Mouse (Mus musculus): Measurements from ENCODE around the gene Zbtb21.
"Not testable (repeated sequence)": the region's sequence is repeated elsewhere in the genome, so short reads cannot be mapped to it uniquely, and the experiment has no call there.

Gene Zbtb21

DNA sequence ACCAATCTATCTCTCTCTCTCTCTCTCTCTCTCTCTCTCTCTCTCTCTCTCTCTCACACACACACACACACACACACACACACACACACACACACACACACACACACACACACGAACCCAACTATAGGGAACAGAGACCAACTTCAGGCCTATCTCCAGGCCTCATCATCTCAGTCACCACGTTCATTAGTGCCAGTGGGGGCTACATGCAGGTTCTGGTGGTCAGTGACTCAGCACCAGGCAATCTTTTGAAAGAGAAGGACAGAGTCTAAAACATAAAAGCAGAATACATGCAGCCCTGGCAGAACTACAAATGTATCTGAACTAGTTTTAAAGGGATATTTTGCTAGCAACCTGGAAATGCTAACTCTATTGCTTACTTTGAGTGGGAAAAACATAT, 15.4 kb downstream of the Zbtb21 start:
- not testable (repeated sequence) for DNase-seq (ENCODE audit: low spot score)

- DNase-seq (ENCODE audit: low spot score), result no peak
These were observed 20.6 kb downstream of the Zbtb21 start for GRCm38 (mm10) chr16:97941844-97942243.

GRCm38 (mm10) chr16:97940471-97940973, 21.9 kb downstream of the Zbtb21 start:
- no peak for DNase-seq (ENCODE audit: low spot score)

GRCm38 (mm10) chr16:97935815-97936214, 26.6 kb downstream of the Zbtb21 start:
- DNase-seq (ENCODE audit: low spot score), result no peak

DNA sequence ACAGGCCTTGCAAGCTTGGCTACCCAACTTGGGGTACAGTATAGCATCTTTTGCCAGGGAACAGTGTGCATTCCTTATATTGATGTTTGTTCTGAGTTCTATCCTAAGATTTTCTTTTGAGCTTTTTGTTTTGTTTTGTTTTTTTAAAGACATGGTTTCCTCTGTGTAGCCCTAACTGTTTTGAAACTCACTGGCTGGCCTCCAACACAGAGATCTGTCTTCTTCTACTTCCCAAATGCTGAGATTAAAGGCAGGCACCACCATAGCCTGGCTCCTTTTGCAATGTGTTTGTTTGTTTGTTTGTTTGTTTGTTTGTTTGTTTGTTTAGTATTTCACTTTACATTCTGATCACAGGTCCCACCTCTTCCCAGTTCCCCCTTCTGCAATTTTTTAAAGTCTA, 32.2 kb downstream of the Zbtb21 start:
- DNase-seq (ENCODE audit: low spot score), result no peak

DNA sequence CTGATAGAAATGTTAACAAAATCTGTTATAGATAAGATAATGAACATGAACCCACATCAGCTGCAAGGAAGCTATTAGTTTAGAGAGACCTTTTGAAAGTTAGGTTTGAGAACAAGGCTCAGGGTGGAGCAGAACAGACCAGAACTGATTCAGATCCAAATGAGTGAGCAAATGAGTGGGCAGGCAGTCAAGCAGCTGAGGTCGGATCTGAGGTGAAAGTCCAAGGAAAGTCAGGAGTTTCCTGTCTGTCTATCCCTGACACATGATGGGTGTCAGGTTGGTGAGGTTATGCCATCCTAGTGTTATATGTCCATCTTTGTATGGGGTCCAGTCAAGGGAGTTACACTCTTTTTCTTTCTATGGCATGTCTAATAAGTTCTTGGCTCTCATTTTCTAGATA, 32.9 kb downstream of the Zbtb21 start:
- no peak for DNase-seq (ENCODE audit: low spot score)

DNA sequence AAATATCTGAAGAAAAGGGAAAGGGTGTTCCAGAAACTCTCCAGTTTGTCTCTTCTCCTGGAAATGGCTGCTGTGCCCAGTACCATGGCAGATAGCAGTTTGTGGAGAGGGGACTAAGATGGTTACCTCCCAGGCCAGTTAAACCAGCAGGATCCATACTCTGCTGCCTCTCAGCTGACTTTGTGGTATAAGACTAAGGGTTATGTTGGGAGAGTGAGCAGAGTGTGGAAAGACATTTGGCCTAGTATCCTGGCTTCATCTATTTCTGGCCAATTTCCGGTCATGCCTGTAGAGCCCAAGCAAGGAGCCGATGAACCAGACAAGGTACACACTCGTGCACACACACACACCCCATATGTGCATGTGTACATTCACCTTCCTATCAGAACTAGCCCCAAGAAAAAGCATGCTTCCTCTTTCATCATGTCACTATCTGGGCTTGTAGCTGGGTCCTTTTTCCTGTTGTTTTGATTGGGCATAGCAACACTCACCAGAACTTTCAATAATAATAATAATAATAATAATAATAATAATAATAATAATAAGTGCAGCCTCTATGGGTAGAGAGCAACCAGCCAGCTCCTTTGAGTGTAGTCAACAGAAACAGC, 35.0 kb downstream of the Zbtb21 start:
- no peak for DNase-seq (ENCODE audit: low spot score)

DNA sequence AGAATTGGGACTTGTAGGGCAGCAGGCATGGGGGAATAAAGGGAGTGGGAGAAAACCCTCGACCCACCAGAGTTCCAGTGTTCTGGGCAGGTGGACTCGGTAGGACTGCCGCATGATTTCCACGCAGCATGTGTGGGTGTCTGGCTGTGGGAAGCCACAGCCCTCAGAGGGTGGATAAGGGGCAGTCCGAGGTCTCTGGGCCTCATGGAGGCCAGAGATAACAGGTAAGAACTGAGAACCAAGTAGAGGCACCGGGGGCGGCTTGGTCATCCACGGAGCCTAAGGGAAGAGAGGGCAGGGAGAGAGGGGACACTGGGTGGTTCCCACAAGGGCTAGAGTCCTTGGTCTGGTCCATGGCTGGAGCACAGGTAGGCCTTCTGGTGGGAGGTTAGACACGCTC, 36.0 kb downstream of the Zbtb21 start:
- no peak for DNase-seq (ENCODE audit: low spot score)

GRCm38 (mm10) chr16:97925760-97926159, 36.7 kb downstream of the Zbtb21 start:
- DNase-seq (ENCODE audit: low spot score), result no peak

DNA sequence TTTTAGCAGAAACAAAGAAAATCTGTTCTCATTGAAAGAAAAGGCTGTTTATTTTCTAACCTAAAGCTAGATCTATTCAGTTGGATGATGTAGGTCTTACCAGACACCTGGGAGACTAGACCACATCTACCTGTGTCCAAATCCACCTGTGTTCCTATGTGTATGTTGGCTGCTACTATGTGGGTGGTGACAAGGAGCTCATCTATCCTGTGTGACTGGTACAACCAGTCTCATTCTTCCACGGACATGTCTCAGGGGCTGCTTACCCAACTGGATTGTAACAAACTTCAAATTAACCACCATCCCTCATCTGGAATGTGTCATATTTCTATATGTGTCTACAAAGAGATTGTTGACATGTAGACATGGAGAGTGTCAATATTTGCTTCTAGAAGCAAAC, 38.7 kb downstream of the Zbtb21 start:
- no peak for DNase-seq (ENCODE audit: low spot score)

DNA sequence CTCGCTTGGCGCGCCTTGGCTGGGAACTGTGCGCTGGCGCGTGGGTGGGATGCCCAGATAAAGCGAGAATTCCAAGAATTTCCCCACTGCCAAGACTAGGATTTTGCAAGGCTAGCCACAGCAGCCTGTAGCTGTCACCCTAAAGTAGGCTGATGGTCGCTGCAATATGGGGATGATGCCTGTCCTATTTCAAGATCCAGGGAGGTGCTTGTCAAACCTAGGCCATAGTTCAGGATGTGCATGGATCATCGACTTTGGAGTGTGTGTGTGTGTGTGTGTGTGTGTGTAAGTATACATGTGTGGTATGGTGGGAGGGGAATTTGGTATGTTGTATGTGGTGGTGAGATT, 39.7 kb downstream of the Zbtb21 start:
- DNase-seq (ENCODE audit: low spot score), result no peak

DNA sequence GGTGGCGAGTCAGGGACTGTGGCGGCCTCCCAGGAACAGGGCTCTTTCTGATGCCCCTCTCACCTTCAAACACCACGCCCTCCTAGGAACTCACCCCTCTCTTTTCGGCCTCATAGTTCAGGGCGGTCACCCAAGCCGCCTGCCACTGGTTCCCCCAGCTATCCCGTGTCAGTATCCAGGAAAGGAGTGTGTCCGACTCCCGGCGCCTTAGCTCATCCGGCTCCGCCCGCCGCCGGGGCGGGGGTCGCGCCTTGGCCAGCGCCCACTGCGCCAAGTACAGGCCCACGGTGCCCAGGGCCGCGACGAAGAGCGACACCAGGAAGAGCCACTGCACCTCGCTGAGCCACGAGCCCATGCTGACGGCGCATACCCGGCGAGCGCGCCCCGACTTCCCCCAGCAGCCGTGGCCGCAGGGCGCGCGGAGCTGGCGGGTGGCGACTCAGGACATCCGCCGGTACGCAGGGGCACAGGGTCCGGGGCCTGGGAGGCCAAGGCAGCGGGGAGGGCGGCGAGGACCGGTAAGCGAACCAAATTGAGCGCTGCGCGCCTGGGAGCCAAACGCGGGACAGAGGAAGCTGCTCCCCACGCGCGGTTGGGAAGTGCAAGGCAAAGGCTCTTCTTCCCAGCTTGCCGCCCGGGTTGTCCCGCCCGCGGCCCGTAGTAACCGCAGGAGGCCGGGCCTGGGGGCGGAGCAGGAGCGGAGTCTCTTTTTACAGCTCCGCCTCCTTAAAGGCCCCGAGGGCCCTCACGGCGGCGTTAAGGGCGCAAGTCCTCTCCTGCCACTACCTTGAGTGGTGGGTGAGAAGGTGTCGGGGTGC, 40.3 kb downstream of the Zbtb21 start:
- DNase-seq (ENCODE audit: low spot score), result peak; percentile 74

- no peak for DNase-seq (ENCODE audit: low spot score)
These were observed 41.8 kb downstream of the Zbtb21 start for GRCm38 (mm10) chr16:97920621-97921020.

- DNase-seq (ENCODE audit: low spot score), result no peak
These were observed 42.6 kb downstream of the Zbtb21 start for GRCm38 (mm10) chr16:97919793-97920192.

GRCm38 (mm10) chr16:97912873-97913272, 49.5 kb downstream of the Zbtb21 start:
- DNase-seq (ENCODE audit: low spot score), result no peak

- DNase-seq (ENCODE audit: low spot score), result no peak
These were observed 53.1 kb downstream of the Zbtb21 start for GRCm38 (mm10) chr16:97909356-97909755.

- DNase-seq (ENCODE audit: low spot score), result no peak
These were observed 54.9 kb downstream of the Zbtb21 start for GRCm38 (mm10) chr16:97907496-97907895.

GRCm38 (mm10) chr16:97906337-97906736, 56.1 kb downstream of the Zbtb21 start:
- no peak for DNase-seq (ENCODE audit: low spot score)

- DNase-seq (ENCODE audit: low spot score), result no peak
These were observed 56.9 kb downstream of the Zbtb21 start for GRCm38 (mm10) chr16:97905449-97905991.

GRCm38 (mm10) chr16:97904035-97904434, 58.4 kb downstream of the Zbtb21 start:
- no peak for DNase-seq (ENCODE audit: low spot score)

- DNase-seq (ENCODE audit: low spot score), result no peak
These were observed 64.9 kb downstream of the Zbtb21 start for GRCm38 (mm10) chr16:97897346-97898024.
